Mouse (Mus musculus) cerebellum, adult 9-10 months (tissue): Measurements from ENCODE around the gene Dcpp1.
A peak's percentile ranks its signal among the peaks of the same experiment; 100 is the strongest.
"Not testable (repeated sequence)": the region's sequence is repeated elsewhere in the genome, so short reads cannot be mapped to it uniquely, and the experiment has no call there.

Experiments used
- DNase-seq: peaks from one replicate; pipeline ENCODE4 v3.0.0; 2022

Gene Dcpp1

GRCm38 (mm10) chr17:23880576-23880975 lies at the start of gene Dcpp1, which contains the start of gene Dcpp2:
Gene Dcpp1 (plus strand): TSS chr17:23880876.
Gene Dcpp2 (plus strand): TSS chr17:23880880.
- DNase-seq, result not testable (repeated sequence)

- peak; percentile 28 for DNase-seq
These were observed 49.5 kb upstream of the Dcpp1 start for GRCm38 (mm10) chr17:23831201-23831600.

GRCm38 (mm10) chr17:23836006-23836575 lies 44.6 kb upstream of the Dcpp1 start, which contains the start of gene Prss33:
Gene Prss33 (minus strand): TSS chr17:23836056.
- DNase-seq, result no peak

GRCm38 (mm10) chr17:23841145-23841544 lies 39.5 kb upstream of the Dcpp1 start:
- peak; percentile 74 for DNase-seq

DNA sequence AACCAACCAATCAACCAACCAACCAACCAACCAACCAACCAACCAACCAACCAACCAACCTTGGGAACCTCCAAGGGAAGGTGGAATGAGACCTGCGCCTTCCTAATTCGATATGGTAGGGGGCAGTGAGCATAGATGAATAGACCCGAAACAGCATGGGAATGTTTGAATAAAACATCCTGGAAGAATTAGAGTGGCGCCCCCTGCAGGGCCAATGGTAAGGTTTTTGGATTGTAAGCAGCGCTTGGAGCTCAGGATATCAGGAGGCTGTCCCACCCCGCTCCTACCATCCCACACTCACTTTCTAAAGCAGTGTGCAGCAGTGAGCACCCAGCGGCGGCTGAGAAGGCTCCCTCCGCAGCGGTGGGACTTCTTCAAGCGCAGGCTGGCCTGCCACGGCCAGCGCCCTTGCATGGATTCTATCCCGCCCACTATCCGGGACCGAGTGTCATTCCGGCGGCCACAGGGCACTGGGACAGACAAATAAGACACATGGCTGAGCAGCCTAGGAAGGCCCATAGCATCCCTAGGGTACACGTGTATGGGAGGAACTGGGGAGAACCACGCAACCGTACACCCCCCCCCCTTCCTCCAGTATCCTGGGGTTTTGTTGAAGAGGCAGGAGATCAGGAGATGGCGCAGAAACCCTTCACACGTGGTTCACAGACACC lies 37.4 kb upstream of the Dcpp1 start:
- DNase-seq, result no peak

DNA sequence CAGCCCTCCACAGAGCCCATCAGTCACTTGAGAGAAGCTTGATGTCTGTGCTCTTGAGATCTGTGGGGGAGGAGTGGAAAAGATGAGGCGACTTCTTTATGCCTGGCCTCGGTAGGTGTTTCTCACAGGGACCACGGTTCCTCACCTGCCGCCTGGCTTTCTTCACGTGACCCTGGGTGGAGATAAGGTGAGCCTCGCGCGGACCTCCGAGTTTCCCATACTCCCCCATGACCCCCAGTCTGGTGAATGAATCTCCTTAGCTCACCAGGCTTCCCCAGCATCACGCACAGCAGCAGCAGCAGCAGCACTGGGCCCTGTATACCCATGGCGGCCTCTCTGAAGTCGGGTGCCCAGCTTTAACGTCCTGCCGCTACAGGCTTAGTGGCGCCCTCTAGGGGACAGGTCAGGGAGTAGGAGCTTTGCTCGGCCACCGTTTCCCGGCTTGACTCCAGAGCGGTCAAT lies 36.8 kb upstream of the Dcpp1 start, which contains the start of the genes Prss32 and Prss41:
Prss32 (plus strand) TSS at position 44 of the 462 bp plus-strand sequence.
Prss41 (minus strand) TSS at position 361 of the 462 bp plus-strand sequence.
- DNase-seq, result peak; percentile 67

- DNase-seq, result no peak
These were observed 30.6 kb upstream of the Dcpp1 start for GRCm38 (mm10) chr17:23850028-23850427.

DNA sequence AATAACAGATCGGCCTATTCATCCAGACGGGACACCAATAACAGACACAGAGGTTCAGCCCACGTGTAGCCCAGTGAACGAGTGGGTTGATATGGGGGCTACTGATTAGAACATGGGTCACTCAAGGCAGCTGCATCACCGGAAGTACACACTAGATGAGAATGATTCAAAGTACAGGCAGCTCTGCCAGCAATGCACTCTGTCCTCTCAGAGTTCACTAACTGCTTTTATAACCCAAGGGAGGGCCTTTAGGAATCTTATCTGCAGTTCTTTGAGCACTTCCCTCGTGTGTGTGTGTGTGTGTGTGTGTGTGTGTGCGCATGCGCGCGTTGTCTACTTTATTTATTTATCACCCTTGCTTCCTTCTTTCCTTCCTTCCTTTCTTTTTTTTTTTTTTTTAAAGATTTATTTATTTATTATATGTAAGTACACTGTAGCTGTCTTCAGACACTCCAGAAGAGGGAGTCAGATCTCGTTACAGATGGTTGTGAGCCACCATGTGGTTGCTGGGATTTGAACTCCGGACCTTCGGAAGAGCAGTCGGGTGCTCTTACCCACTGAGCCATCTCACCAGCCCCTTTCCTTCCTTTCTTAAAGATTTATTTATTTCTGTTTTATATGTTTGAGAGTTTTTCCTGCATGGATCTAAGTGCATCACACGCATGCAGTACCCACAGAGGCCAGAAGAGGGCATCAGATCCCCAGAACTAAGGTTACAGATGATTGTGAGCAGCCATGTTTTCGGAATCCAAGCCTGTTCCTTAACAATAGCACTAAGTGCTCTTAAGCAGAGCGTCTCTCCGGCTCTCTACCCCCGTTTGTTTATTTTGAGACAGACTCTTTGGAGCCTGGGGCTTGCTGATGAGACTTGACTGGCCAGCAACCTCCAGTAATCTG lies 29.6 kb upstream of the Dcpp1 start:
- DNase-seq, result peak; percentile 58

- no peak for DNase-seq
These were observed 27.4 kb upstream of the Dcpp1 start for GRCm38 (mm10) chr17:23853292-23853691.

DNA sequence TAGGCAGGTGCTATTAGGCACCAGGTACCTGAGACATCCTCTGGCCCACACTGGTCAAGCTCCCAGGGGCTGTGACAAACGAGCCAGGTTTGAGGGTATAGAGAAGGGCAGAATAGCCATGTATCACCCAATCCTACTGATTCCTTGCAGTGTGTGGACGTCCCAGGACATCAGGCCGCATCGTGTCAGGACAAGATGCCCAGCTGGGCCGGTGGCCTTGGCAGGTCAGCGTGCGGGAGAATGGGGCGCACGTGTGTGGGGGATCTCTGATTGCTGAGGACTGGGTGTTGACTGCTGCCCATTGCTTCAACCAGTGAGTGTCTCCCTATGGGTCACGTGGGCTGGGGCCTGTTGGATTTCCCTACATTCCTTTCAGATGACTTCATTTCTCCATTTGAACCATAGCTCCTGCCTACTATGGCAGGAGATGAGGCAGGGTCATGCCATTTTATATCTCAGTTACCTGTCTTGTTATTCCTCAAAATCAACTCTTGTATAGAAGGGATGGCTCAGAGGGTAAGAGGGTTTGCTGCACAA lies 26.4 kb upstream of the Dcpp1 start:
- no peak for DNase-seq

GRCm38 (mm10) chr17:23857193-23857592 lies 23.5 kb upstream of the Dcpp1 start:
- DNase-seq, result no peak

DNA sequence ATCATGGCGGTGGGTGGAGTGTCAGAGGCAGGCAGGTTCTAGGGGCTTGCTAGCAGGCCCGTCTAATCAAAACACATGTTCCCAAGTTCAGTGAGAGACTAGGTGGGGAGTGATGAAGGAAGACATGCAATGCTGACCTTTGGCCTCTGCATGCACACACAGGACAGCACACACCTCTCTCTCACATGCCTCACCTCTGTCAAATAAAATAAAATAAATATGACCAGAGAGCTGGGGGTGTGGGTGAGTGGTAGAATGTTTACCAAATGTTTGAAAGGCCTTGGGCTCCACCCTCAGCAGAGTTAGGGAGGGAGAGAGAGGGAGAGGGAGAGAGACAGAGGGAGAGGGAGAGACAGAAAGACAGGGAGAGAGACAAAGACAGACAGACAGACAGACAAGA lies 22.8 kb upstream of the Dcpp1 start:
- DNase-seq, result no peak

GRCm38 (mm10) chr17:23862926-23863325 lies 17.8 kb upstream of the Dcpp1 start:
- DNase-seq, result no peak

- no peak for DNase-seq
These were observed 12.9 kb upstream of the Dcpp1 start, which contains the start of gene Prss21 for GRCm38 (mm10) chr17:23867756-23868155. Gene Prss21 (plus strand): TSS chr17:23868056.

DNA sequence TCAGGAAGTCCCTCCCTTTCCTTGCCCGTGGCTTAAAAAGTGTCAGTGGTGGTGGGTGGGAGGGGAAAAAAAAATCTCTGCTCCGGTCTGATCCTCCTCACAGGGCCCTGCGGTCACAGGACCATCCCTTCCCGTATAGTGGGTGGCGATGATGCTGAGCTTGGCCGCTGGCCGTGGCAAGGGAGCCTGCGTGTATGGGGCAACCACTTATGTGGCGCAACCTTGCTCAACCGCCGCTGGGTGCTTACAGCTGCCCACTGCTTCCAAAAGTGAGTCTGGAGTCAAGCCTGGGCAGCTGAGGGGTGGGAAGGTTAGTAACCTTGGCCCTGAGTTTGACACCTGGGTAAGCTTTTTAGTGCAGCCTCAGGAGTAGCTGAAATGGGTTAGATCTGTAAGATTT lies 12.2 kb upstream of the Dcpp1 start:
- DNase-seq, result no peak

- DNase-seq, result peak; percentile 65
These were observed 6.5 kb upstream of the Dcpp1 start for GRCm38 (mm10) chr17:23873884-23874856.

GRCm38 (mm10) chr17:23876741-23877140 lies 3.9 kb upstream of the Dcpp1 start:
- DNase-seq, result no peak

DNA sequence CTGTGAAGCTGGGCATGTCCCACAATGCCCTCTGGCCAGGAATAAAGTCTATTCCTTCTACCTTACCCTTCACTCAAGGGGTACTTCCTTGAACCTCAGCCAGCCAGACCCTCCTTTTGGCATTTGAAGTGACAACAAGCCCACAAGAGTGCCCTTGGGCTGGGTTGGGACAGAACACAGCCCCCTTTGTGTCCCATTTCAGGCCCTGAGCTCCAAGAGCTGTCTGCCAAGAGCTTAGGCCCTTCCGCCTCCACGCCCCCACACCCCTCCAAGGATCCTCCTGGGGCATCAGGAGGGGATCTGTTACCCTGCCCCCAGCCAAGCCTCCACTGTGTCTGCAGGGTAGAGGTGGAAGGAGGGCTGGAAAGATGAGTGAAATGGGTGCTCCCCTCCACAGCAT lies 3.5 kb upstream of the Dcpp1 start:
- no peak for DNase-seq

- DNase-seq, result not testable (repeated sequence)
These were observed 36.5 kb downstream of the Dcpp1 start, which contains the start of gene Dcpp3 for GRCm38 (mm10) chr17:23917158-23917557. Gene Dcpp3 (plus strand): TSS chr17:23917458.

- peak; percentile 96 for DNase-seq
These were observed 43.9 kb downstream of the Dcpp1 start for GRCm38 (mm10) chr17:23924531-23925007.

DNA sequence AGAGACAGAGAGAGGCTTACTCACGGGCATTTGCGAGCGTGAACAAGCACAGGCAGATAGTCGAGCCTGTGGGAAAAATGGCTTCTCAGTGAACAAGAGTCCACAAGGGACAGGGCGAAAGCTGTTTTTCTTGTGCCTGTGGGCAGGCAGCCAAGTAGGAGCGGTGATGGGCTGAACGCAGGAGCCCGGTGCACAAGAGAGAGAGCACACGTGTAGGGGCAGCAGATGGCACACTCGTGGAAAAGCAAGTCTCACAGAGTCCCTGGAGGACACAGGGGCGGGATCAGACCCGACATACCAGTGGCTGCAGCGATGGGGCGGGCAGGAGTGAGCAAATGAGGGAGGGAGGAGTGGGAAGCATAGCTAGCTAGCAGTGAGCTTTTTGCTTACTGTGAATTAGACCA lies 44.4 kb downstream of the Dcpp1 start:
- peak; percentile 81 for DNase-seq
